Mouse (Mus musculus): ENCODE results near the gene Cyb561d2.

DNA sequence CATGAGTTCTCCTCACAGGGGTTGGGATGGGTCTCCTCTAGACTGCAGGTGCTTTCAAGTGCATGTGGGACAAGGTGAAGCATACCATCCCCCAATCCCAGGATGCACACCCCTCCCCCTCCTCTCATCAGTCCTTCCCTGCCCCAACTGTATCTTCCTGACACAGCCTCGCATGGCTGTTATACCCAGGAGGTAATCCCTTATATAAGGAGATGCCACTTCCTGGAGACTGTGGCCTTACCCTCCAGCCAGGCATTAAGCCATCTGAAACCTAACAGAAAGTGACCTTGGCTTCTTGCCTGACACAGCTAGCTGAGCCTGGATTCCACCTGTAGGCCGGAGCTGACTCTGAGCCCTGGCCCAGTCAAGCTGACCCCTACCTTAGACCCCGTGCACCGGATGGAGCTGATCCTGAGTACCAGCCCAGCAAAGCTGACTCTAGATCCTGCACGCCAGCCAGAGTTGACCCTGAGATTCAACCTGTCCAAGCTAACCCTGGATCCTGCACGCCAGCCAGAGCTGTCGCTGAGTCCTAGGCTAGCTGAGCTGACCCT is 40.6 kb upstream of the Cyb561d2 start:
- no peak for TF ChIP-seq CTCF (IDR thresholded peaks at IDR 0.05)
- TF ChIP-seq EP300 (IDR thresholded peaks at IDR 0.05) = no peak
